Mouse (Mus musculus): Measurements from ENCODE around the gene Pak7. TPM values are rescaled to one million over a fixed set of nuclear protein-coding genes. Genes with fewer than 3 reads are reported as not detected.

The Pak7 gene
- polyA plus RNA-seq, 1 experiment = not detected

DNA sequence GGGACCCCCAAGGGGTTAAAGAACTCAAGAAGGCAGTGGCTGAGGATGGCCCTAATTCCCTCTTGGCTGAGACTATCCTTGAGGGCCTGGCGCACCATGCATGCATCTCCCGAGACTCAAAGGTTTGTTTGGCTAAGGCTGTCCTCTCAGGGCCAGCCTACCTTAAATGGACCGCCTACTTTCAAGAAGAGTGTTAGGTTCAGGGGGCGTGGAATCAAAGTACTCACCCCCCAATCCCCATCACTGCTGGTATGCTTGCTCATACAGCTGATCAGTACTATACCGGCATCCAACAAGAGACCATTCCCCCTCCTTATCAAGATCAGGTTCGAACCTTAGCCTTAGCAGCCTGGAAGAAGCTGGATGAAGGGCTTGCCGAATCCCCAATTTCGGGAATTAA lies 156.5 kb downstream of the Pak7 start:
- Histone ChIP-seq H3K36me3 (replicated peaks; ENCODE audit: low read length) (no peaks in the 10 kb centered on the region), H3K4me3 (replicated peaks) (no peak overlapping the region), H3K9me3 (peaks cover 17% of the 10 kb centered on the region), H3K27me3 (replicated peaks) (no peaks in the 10 kb centered on the region), H3K4me1 (no peaks in the 10 kb centered on the region)
- TF ChIP-seq FLI1 (IDR thresholded peaks at IDR 0.05; ENCODE audit: low read length) = no peak
- TF ChIP-seq GATA1 (IDR thresholded peaks at IDR 0.05; ENCODE audit: borderline replicate concordance, low read length) = no peak

DNA sequence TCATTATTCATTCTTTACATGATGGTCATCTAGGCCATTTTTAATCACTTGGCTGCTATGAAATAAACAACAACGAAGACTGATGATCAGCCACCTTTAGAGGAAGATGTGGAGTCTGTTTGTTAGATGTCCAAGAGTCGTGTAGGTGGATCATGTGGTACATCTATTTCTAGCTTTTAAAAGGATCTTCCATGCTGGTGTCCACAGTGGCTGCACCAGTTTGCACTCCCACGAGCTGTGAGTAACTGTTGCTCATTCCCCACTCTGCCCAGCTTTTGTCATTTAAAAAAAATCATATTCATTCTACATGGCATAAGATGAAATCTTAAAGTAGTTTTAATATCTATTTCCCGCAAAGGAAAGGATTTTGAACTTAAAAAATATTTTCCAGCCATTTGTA lies 183.7 kb downstream of the Pak7 start:
- H3K36me3 ChIP-seq (replicated peaks; ENCODE audit: low read length) = no peaks in the 10 kb centered on the region
- no peaks in the 10 kb centered on the region for H3K4me1 ChIP-seq
- no peak overlapping the region for H3K4me3 ChIP-seq (replicated peaks)
- no peaks in the 10 kb centered on the region for H3K9me3 ChIP-seq
- TF ChIP-seq GATA1 (IDR thresholded peaks at IDR 0.05; ENCODE audit: borderline replicate concordance, low read length) (no peak), FLI1 (IDR thresholded peaks at IDR 0.05; ENCODE audit: low read length) (no peak)
- no peaks in the 10 kb centered on the region for H3K27me3 ChIP-seq (replicated peaks)

DNA sequence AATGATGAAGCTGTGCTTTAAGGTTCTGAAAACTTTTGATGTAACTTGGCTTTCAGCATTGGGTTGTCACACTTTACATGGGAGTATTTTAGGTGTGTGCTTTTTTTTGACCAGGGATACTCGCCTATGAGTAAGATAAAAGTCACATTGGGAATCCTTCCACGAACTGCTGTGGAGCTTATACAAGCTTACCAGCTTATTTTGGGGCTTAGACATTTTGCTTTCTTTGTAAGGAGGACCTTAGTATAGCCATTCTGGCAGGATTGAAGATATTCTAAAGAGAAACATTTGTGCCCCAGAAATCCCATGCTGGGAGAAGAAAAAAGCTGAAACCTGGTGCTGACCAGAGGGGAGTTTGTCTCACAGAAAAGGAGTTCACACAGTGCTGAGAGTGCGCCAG lies 212.7 kb downstream of the Pak7 start:
- TF ChIP-seq FLI1 (IDR thresholded peaks at IDR 0.05; ENCODE audit: low read length) = no peak
- TF ChIP-seq GATA1 (IDR thresholded peaks at IDR 0.05; ENCODE audit: borderline replicate concordance, low read length) = no peak
- H3K27me3 ChIP-seq (replicated peaks) = no peaks in the 10 kb centered on the region
- H3K36me3 ChIP-seq (replicated peaks; ENCODE audit: low read length) = no peaks in the 10 kb centered on the region
- no peak overlapping the region for H3K4me3 ChIP-seq (replicated peaks)
- no peaks in the 10 kb centered on the region for H3K4me1 ChIP-seq
- peaks cover 4% of the 10 kb centered on the region; the same call in 1 of the 2 replicates for H3K9me3 ChIP-seq

DNA sequence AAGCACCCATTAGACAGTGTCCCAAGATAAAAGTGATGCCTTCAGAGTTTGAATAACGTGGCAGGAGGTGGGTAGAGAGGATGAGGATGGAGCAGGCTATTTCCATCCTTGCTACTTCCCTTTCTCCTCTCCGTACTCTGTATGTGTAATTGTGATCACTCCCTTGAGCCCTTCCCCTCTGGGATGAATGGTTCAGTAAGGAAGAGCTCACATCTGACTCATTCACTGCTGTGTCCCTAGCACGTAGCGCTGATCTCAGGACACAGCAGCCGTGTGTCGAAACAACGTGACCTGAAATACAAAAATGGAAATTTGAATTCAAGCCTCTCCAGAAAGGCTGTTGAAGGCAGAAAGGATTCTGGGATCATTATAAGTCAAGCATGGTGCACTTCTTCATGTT lies 237.0 kb downstream of the Pak7 start:
- Histone ChIP-seq H3K36me3 (replicated peaks; ENCODE audit: low read length) (no peaks in the 10 kb centered on the region), H3K9me3 (no peaks in the 10 kb centered on the region), H3K27me3 (replicated peaks) (peaks cover 2% of the 10 kb centered on the region), H3K4me1 (peaks cover 7% of the 10 kb centered on the region), H3K4me3 (replicated peaks) (no peak overlapping the region)
- no peak for TF ChIP-seq FLI1 (IDR thresholded peaks at IDR 0.05; ENCODE audit: low read length)
- TF ChIP-seq GATA1 (IDR thresholded peaks at IDR 0.05; ENCODE audit: borderline replicate concordance, low read length) = no peak

DNA sequence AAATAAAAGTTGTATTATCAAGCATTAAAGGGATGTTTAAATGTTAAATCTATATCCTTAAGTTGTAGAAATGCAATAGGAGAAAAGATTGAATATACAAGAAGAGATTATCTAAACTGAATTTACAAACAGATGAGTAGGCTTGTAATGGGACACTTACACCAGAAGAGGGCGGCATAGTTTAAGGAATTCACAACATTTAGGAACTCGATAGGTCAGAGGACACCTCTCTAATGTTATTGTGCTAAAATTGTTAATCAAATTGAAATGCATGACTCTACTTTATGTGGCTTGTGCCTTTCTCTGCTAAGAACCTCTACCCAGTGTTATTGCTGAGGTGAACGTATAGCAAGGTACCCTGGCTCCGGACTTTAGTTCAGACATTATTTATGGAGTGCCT lies 238.2 kb downstream of the Pak7 start:
- TF ChIP-seq GATA1 (IDR thresholded peaks at IDR 0.05; ENCODE audit: borderline replicate concordance, low read length) = no peak
- no peak for TF ChIP-seq FLI1 (IDR thresholded peaks at IDR 0.05; ENCODE audit: low read length)
- H3K4me1 ChIP-seq = peaks cover 7% of the 10 kb centered on the region

DNA sequence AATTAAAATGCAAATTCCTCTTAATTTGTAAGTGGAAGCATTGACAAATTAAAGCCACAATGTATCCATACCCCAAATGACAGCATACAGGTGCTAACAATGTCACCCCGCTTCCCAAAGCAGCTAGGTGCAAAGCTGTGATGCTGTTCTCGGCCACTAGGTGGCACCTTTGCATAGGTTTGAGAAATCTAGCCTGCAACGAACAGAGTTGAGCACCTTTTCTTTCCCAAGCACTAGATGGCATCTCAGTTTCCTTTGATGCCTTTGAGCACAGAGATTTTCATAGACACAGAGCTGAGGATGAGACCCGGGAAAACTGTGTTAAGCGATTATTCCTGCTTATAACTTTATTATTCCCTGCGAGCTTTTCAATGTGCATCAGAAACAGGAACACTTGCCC lies 238.8 kb downstream of the Pak7 start:
- peaks cover 2% of the 10 kb centered on the region for H3K27me3 ChIP-seq (replicated peaks)
- H3K36me3 ChIP-seq (replicated peaks; ENCODE audit: low read length) = no peaks in the 10 kb centered on the region
- TF ChIP-seq FLI1 (IDR thresholded peaks at IDR 0.05; ENCODE audit: low read length) = no peak
- TF ChIP-seq GATA1 (IDR thresholded peaks at IDR 0.05; ENCODE audit: borderline replicate concordance, low read length) = no peak
- H3K4me3 ChIP-seq (replicated peaks) = peak overlapping the region; percentile 47
- peaks cover 7% of the 10 kb centered on the region for H3K4me1 ChIP-seq
- no peaks in the 10 kb centered on the region for H3K9me3 ChIP-seq

More for the DNA sequence above, 238.2 kb downstream of the Pak7 start:
- H3K36me3 ChIP-seq (replicated peaks; ENCODE audit: low read length) = no peaks in the 10 kb centered on the region
- H3K4me3 ChIP-seq (replicated peaks) = no peak overlapping the region
- H3K27me3 ChIP-seq (replicated peaks) = peaks cover 2% of the 10 kb centered on the region
- H3K9me3 ChIP-seq = no peaks in the 10 kb centered on the region

DNA sequence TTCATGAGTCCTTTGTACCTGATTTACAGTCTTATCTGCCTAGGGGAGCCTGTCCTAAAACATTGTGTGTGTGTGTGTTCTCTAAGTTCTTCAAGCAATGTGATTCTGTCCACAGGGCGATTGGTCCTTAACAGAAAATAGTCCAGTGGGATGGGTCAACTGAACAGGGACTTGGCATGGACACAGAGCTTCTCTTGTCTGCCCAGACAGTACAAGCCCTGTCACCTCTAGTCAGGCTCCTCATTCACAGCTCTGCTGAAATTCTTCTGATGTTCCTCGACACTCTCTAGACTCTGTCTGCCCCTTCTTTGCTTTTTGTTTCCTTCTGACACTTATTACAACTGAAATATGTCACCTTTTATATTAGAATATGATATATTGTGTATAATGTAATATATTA lies 247.0 kb downstream of the Pak7 start:
- Histone ChIP-seq H3K36me3 (replicated peaks; ENCODE audit: low read length) (no peaks in the 10 kb centered on the region), H3K9me3 (no peaks in the 10 kb centered on the region), H3K4me3 (replicated peaks) (no peak overlapping the region), H3K4me1 (peaks cover 13% of the 10 kb centered on the region), H3K27me3 (replicated peaks) (no peaks in the 10 kb centered on the region)
- TF ChIP-seq GATA1 (IDR thresholded peaks at IDR 0.05; ENCODE audit: borderline replicate concordance, low read length) = no peak
- no peak for TF ChIP-seq FLI1 (IDR thresholded peaks at IDR 0.05; ENCODE audit: low read length)

DNA sequence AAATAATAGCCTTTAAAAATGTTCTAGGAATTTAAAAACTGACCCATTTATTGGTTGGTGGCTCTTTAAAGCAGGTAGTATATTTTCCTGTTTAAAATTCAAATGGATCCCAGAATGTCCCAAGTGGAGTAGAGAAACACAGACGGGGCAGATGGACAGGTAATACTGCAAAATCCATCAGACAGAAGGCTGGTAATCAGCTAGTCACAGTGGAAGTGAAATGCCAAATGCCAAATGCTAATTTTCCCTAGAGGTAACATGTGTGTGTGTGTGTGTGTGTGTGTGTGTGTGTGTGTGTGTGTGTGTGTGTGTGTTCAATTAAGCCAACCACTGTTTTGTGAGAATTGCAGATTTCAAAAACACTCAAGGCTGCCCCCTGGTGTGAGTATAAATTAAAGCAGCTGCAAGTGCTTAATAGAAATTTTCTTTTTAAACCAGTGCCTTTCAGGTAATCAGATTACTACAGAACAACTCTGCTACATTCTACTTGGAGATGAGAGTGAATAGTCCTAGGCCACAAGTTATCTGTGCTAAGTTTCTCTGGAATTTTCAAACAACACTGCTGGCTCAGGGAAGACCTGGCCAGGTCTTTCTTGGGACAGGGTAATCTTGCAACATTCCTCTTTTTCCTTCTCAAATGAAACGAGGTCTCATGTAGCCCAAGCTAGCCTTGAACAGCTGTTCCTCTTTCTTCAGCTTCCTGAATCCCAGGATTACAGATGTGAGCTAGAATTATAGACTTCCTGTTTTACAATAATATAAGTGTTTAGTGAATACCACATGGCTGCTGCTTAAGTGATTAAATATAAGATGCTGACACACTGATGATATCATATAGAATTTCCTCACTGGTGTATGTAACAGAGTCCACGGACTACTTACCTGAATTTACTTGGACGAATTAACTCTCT lies 248.4 kb downstream of the Pak7 start:
- TF ChIP-seq FLI1 (IDR thresholded peaks at IDR 0.05; ENCODE audit: low read length) (no peak), GATA1 (IDR thresholded peaks at IDR 0.05; ENCODE audit: borderline replicate concordance, low read length) (no peak)

DNA sequence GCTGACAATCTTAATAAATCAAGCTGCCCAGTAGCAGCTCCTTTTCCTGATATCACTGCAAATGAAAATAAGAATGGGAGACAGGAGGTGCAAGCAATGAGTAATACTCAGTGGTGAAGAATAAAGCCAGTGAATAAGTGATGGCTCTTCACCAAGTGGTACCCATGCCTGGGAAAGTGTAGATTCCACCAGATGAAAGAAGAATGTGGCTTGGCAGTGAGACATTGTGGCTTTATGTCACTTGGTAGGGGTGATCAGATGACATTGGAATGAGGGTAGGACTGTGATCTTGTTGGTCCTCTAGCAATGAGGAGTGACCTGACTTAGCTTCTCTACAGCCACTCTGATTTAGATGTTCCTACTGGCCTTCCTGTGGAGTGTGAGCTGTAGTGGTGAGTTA lies 249.3 kb downstream of the Pak7 start:
- TF ChIP-seq GATA1 (IDR thresholded peaks at IDR 0.05; ENCODE audit: borderline replicate concordance, low read length) (no peak), FLI1 (IDR thresholded peaks at IDR 0.05; ENCODE audit: low read length) (no peak)

More for the DNA sequence above, 248.4 kb downstream of the Pak7 start:
- Histone ChIP-seq H3K36me3 (replicated peaks; ENCODE audit: low read length) (no peaks in the 10 kb centered on the region), H3K27me3 (replicated peaks) (no peaks in the 10 kb centered on the region), H3K4me3 (replicated peaks) (no peak overlapping the region), H3K9me3 (no peaks in the 10 kb centered on the region), H3K4me1 (peaks cover 13% of the 10 kb centered on the region)

DNA sequence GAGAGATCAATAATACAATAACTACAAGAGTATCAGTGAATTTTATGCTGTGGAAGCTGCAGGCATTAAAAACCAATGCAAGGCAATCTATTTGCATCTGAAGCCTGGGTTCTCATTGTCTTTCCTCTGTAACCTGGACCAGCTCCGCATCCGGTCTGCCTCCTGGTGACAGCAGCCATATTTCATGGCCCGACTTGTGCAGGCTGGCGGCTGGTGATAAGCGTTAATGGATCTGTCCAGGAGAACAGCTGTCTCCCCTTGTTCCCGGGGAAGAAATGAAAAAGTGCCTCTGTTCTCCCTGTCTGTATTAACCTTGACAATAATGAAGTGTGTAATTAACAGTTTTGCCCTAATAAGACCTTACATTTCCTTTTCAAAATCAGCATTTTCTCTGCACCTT lies 265.9 kb downstream of the Pak7 start:
- H3K4me3 ChIP-seq (replicated peaks) = no peak overlapping the region
- no peak for TF ChIP-seq FLI1 (IDR thresholded peaks at IDR 0.05; ENCODE audit: low read length)
- TF ChIP-seq GATA1 (IDR thresholded peaks at IDR 0.05; ENCODE audit: borderline replicate concordance, low read length) = no peak

More for the DNA sequence above, 249.3 kb downstream of the Pak7 start:
- H3K9me3 ChIP-seq = no peaks in the 10 kb centered on the region
- H3K4me3 ChIP-seq (replicated peaks) = no peak overlapping the region
- peaks cover 18% of the 10 kb centered on the region for H3K4me1 ChIP-seq
- no peaks in the 10 kb centered on the region for H3K36me3 ChIP-seq (replicated peaks; ENCODE audit: low read length)
- no peaks in the 10 kb centered on the region for H3K27me3 ChIP-seq (replicated peaks)

More for the DNA sequence above, 265.9 kb downstream of the Pak7 start:
- H3K9me3 ChIP-seq = no peaks in the 10 kb centered on the region
- H3K4me1 ChIP-seq = peaks cover 40% of the 10 kb centered on the region
- H3K36me3 ChIP-seq (replicated peaks; ENCODE audit: low read length) = no peaks in the 10 kb centered on the region
- H3K27me3 ChIP-seq (replicated peaks) = no peaks in the 10 kb centered on the region

Measured in megakaryocyte, embryonic 14.5 days (primary cell).